Mouse (Mus musculus) monocyte, adult 2 months (primary cell): ENCODE measurements around the gene Lck.

ENCODE experiments used
- DNase-seq, 2 experiments: peaks; one replicate each; pipeline ENCODE4 v3.0.0; 2022; ENCODE audit warnings: low spot score in 2 of 2, low read depth in 1 of 2

Lck gene

DNA sequence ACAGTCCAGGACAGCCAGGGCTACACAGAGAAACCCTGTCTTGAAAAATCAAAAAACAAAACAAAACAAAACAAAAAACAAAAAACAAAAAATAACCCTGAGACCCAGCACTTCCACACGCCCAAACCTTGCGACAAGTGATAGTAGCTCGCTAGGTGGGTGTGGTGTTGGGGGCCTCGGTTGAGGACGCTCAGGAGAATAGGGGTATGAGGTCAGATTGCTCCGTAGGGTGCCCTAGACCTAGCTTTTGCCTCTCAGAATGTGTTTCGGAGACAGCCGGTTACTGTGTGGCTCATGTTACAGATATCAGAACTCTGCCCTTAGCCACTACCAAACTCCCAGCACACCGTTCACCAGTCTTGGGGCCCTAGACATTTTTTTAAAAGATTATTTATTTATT lies 12.3 kb upstream of the Lck start:
- DNase-seq = no peak

GRCm38 (mm10) chr4:129584884-129585608 lies 11.6 kb upstream of the Lck start:
- peak; percentile 54 to 74 for DNase-seq

DNA sequence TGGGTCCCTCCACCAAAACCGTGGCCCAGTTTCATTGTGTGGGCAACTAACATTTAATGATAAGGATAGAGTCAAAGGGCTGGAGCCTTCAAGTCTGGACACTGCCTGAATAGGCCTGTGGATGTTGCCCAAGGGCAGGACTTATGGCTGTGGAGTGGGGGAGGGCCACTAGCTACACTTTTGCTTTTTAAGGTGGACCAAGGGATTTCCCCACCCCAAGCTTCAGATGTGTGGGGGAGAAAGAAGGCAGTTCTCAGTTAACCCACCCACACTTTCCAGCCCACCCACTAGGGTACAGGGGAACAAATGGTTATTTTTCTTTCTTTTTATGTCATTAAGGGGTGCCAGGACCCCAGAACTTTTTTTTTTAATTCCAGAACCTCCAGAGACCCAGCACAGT lies 10.9 kb upstream of the Lck start:
- no peak for DNase-seq

DNA sequence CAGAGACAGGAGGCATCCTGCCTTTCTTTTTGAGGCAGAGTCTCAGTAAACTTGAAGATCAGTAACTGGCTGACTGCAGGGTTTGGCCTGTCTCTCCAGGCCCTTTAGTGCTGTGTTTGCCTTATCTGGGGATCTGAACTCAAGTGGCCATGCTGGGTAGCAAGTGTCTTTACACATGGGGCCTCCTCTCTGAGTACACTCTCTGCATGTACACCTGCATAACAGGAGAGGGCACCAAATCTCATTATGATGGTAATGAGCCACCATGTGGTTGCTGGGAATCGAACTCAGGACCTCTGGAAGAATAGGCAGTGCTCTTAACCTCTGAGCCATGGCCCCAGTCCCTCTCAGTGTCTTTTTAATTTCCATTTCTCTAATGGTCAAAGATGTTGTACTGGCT lies 8.8 kb upstream of the Lck start:
- DNase-seq = no peak

DNA sequence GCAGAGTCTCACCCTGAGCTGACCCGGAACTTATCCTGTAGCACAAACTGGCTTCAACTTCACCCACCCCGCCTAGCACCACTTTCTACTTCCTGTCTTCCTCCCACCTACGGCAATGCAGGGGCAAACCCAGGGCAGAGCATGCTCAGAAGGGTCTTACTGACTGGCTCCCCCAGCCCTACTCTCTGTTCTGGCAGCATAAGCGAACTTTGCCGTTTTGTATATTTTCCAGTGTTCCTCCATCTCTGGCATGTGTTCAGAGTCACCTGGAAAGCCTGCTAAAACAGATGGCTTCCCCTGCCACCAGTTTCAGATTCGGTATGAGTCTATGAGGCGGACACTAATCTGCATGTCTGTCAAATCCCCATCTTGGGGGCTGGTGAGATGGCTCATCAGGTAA lies 6.9 kb upstream of the Lck start:
- no peak for DNase-seq

- DNase-seq = no peak
Measured at GRCm38 (mm10) chr4:129578466-129578865, 5.0 kb upstream of the Lck start, which contains the start of gene Fam167b. Gene Fam167b, minus strand, starts transcription at chr4:129578549.

DNA sequence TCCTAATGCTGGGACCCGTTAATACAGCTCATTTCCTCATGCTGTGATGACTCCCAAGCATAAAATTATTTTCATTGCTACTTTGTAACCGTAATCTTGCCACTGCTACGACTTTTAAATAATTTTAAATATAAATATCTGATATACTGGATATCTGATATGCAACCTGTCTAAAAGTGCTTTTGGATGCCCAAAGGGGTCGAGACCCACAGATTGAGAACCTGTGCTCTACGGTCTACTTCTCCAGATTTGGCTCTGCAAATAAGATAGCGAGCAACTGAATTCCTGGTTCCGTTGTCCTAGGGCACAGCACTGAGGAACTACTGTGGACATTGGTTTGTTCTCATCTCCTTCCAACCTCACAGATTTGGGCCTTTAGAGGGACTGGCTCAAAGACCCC lies 4.2 kb upstream of the Lck start:
- no peak for DNase-seq

GRCm38 (mm10) chr4:129576863-129577491 lies 3.5 kb upstream of the Lck start:
- peak in 1 of 2 experiments; percentile 35 for DNase-seq

DNA sequence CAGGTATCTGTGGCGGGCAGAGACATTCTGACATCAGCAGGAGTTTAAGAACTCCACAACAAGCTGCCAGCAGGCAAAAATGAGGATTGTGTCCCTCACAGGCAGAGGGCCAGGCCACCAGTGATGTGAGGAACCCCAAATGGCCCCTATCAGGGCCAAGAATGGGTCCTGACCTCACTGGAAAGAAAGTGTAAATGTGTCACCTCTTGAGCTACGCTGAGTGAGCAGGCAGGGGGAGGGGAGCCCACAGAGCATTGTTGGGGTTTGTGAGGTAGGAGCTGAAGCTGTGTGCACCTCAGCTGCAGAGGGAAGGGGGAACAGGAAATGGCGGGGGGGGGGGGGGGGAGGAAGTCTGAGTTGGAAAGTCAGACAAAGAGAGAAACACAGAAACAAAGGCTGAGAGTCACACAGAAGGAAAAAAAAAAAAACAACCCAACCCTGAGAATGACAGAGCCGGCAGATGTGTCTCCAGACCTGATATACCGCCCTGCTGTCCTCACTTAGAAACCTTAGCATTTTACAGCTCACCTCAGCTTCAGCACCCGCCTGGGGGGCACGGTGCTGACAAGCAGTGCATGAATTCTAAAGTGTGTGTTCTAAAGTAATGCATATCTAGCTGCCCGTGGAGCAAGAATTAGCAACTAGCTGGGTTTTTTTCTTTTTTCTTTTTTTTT lies 1.9 kb upstream of the Lck start:
- no peak for DNase-seq

DNA sequence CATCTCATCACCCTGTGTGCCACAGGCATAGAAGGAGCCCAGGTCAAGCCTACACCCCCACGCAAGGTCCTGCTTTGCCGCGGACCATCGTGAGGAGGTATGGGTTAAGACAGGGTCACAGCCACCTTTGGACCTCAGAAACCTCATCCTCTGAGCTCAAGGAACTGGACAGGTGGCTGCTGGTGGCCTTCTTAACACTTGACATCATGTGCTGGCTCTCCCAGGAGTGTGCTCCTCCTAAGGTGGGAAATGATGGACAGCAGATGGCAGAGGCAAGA lies 409 bp downstream of the Lck start:
- DNase-seq = no peak

DNA sequence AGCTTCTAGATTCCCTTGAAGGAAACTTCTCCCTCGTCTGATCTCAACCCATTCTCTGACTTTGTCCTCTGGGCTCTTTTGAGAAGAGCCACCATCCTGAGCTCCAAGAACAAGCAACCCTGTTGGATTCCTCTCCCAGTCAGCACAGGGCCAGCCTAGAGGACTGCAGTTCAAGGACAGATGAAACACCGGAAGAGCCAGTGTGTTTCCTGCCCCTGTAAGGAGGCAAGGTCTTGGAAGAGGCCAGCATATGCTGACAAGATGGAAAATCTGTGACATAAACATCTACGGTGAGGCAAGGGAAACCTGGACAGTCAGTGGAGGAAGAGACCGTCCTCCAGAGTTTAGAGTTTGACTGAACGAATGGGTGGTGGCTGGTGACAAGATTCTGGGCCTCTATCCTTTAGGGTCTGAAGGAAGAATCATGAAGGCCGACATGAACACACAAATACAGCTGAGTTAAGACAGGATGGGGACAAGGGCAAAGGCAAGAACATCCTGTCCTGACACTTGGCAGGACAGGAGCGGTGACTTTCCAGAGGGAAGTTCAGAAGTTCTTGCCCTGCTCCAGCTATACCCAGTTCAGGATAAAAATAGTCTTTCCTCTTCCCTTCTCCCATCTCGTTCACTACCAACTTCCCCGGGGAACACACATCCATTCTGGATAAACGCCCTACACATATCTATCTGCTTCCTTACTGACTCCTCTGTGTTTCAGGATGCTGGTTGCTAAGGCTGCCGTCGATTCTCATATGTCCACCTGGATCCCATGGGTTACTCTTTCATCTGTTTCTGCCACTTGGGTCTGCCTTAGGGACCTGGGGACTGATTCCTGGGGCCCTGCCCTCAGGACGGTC lies 977 bp downstream of the Lck start:
- DNase-seq = no peak

GRCm38 (mm10) chr4:129571551-129572084 lies 1.8 kb downstream of the Lck start:
- DNase-seq = no peak

DNA sequence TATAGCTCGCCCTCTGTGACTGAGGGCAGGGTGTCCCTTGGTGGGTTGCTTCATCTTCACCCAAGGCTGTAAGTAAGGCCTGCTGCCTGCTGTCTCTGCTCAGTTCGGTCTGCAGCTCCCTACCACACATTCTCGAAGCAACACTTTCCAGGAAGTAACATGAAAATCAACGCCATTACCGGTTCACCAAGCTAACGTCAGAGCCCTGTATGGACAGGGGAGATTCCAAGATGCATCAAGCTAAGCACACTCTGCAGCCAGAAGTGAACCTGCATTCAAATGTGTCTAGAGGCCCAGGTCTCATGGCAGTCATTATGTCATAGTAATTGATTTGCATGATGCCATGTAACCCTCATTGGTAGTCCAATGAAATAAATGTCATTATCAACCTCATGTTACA lies 3.4 kb downstream of the Lck start:
- DNase-seq = no peak

GRCm38 (mm10) chr4:129568366-129568765 lies 5.1 kb downstream of the Lck start:
- no peak for DNase-seq

DNA sequence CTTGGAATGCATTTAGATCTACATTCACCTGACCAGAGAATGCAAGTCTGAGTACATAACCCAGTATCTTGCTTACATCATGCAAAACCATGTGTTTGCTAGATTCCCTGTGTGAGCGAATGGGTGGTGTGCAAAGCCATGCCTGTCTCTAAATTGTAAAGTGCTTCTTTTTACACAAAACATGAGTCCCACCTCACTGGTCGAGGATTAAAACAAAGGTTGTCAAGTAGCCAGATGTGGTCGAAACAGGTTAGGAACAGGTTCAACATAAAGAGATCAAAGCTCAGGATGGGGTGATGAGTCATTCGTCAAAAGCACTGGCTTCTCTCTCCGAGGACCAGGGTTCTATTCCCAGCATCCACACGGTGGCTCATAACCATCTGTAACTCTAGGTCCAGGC lies 8.3 kb downstream of the Lck start:
- DNase-seq = no peak

- DNase-seq = no peak
Measured at GRCm38 (mm10) chr4:129563718-129564117, 9.7 kb downstream of the Lck start.

DNA sequence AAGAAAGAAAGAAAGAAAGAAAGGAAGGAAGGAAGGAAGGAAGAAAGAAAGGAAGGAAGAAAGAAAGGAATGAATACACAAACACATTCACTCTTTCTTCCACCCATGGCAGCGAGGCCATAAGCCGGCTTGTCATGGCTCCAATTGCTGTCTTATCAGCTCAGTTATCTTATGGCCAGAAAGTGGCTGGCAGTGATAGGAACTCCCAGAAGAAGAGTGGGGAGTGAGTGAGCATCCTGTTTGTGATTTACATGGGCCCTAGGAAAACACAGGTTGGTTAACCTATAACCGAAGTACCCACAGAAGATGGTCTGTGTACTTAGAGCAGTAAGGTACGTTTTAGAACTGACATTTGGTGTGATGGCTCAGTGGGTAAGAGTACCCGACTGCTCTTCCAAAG lies 12.3 kb downstream of the Lck start:
- no peak for DNase-seq

- DNase-seq = no peak
Measured at GRCm38 (mm10) chr4:129558321-129558955, 15.0 kb downstream of the Lck start.

DNA sequence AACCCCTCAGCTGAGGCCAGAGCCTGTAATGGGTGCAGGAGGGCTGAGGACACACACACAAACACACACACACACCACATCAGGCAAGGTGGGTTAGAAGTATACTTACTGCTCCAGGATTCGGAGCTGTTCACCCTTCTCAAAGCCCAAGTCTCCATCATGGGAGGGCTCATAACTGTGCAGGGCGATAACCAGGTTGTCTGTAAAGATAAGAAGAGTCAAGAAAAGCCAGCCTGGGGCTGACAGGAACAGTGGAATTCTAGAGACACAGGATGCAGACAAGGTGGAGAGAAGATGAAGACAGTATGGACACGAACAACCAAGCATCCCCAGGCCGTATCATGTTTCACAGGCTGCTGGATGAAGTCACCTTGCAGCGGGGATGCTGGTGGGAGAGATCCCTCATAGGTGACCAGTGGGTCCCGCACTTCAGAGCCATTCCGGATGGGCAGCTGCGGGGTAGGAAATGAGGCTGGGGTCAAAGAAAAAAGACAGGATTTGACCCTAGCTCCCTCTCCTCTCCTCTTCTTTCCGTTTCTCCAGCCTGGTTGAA lies 16.1 kb downstream of the Lck start:
- no peak for DNase-seq

DNA sequence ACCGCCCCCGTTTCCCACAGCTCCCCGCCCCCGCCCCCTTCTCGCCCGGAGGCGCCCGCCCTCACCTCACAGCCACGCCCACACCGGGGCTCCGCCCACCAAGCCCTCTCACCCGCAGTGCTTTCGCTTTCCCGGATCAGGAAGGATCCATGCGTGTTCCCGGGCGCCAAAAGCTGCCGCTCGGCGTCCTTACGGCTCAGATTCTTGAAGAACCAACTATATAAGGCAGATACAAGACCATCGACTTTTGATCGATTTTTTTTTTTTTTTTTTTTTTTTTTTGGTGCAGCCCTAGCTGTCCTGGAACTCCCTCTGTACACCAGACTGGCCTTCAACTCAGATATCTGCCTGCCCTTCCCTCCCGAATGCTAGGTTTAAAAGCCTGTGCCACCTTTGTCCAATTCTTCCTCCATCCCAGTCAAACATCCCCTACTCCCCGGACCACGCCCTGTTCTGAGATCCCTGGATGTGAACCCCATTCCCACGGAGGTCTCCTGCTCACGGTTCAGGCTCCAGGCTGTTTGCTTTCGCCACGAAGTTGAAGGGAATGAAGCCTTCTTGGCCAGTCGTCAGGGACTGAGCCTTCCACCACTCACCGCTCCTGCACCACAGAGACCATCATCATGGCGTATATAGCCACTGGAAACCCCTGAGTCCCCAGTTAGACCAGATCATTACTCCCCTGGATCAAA lies 16.8 kb downstream of the Lck start:
- DNase-seq = peak; percentile 42 to 62
